Mouse (Mus musculus) kidney, postnatal 25 days (tissue): Measurements from ENCODE around the gene Myo1d.

ENCODE experiments used
- DNase-seq, 2 experiments: peaks; one replicate each; pipeline ENCODE4 v3.0.0; 2021; ENCODE audit warnings: mixed read lengths in 2 of 2

The Myo1d gene

DNA sequence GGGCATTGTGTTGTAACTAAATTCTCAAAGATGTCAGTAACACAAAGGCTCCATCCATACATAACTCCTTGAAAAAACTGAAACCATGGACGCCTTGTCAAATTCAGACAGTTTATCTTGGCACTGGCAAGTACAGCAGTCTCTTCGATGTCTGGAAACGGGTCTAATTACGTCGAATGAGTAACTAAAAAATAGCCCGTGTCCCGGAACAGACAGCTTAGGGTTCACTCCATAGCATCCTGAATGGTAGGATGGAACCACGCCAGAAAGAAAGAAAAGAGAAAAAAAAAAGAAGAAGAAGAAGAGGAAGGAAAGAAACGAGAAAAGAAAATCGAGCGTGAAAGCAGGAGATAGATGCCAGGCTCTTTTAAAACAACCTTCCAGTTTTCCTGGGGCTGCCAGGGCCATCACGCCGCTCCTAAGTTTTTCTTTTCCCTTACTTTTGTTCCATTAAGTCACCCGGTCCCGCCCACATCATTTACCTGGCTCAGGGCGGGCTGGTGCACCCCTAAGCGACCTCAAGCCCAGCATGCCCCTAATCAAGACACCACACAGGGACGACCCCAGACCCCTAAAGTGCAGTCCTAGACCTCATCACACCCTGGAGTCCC, 804 bp downstream of the Myo1d start:
- DNase-seq = peak in 1 of 2 experiments; percentile 53

DNA sequence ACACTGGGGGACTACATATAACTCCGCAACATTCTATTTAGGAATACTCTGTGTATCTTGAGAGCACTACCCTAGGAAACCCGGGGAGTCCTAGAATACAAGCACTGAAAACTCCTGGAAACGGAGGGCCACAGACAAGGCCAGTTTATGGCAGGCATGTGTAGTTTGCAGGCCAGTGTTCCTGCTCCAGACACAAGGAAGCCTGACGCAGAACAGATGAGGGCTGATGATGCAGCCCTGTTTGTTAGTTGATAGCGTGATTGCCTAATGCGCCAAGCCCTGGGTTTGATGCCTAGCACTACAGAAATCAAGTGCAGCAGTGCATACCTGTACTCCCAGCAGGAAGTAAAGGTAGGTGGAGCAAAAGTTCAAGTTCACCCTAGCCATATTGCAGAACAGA, 1.7 kb downstream of the Myo1d start:
- DNase-seq = no peak

DNA sequence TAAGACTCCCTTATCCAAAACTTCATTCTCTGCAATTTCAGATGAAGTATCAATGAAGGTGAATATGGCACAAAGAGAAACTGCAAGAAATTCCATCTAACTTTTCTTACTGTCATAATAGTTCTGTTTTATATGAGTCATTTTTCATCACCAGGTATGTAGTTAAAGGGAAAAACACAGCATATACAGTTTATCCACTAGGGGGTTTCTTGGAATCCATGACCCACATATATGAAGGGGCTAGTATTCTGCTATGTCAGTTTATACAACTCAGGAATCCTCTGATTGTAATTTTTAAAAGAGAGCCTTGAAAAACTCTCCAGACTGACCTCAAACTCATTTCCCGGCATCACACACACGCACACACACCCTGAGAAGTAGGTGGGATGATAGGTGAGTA, 2.1 kb downstream of the Myo1d start:
- DNase-seq = no peak

DNA sequence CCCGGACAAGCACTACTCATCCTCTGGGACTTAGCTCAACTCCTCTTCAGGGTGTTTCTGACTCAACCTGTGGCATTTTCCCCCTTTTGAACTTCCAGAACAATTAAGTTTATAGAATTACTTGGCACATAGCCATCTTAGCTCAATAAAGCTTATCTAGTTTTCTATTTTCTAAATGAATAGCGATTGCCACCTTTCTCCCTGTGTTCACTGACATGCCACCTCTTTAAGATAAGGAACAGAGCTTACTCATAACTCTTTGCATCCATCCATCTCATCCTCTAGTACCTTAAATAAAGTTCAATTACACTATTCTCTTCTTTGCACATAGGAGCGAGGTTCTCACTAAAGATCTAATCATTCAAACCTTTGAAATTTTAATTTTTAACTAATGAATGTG, 4.3 kb downstream of the Myo1d start:
- no peak for DNase-seq

DNA sequence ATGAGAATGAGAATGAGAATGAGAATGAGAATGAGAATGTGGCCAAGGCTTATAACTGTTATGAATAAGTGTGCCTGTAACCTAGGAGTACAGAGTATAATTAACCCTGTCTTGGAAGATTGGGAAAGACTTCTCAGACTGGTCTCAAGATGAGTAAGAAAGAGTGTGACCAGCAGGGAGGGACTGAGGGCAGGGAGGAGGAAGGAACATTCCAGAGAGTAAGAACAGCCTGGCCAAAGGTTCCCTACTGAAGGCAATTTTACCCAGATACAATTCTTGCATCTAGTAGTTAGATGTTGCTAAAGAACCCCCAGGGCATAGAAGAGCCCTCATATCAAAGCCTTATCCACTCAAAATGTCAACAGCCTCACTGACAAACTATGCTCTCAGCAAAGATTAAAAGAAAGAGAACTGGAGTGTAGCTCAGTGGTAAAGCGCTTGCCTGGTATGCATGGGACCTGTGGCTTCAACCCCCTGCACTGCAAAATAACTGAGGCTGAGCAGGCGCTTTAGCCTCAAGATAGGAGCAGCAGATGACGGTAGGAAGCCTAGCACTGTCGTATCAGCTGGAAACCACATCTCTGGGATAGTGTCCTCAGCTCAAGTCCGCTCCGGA, 7.1 kb downstream of the Myo1d start:
- no peak for DNase-seq

DNA sequence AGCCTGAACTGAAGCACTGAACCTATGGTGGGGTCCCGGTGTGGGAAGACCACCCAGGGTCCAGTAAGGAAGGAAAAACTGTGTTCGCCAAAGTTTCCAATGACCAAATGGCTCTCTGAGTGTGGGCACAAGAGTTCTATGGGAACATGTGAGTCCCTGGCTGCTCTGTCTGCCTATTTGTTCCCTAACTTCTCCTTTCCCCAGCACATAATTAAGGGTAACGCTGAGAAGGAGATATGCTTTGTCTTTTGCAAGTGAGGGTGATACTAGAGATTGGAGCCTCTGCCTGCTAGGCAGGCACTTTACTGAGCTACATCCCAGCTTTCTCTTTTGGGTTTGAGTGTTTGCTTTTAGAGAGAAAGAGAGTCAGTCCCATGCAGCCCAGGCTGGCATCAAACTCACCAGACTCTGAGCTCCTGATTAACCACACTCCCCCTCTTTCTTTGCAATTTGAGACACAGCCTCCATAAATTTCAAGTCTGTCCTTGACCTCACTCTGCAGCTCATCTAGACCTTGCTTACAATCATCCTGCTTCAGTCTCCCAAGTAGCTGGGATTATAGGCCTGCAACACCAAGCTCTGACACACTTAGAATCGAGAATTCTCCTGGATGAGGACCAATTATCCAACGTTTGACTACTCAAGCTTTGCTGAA, 8.1 kb downstream of the Myo1d start:
- no peak for DNase-seq

DNA sequence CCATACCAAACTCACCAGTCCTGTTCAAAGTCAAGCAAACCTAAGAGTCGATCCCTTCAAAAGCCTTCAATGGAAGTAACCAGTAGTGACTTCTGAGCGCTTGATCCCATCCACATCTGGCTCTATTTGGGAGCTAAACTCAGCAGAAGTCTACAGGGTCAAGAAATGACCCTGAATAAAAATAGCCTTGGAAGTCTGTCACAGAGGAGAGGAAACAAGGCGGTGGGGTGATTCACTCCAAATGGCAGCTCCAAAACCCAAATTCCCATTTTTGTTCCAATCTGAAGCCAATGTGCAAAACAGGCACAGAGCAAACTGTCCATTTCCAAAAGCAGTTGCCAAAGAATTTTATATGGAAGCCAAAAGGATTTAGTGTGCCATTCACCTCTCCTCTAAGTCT, 8.6 kb downstream of the Myo1d start:
- no peak for DNase-seq

DNA sequence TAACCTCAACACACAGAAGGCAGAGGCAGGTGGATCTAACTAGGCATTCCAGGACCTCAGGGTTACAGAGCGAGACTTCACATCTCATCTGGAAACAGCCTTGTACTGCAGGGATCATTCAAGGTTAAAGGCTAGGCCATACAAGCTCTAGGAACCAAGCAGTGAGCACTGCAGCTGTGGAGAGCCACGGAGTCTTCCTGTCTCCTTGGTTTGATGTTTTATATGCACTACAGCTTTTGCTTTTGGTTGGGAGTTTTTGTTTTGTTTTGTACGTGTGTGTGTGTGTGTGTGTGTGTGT, 12.6 kb downstream of the Myo1d start:
- no peak for DNase-seq

DNA sequence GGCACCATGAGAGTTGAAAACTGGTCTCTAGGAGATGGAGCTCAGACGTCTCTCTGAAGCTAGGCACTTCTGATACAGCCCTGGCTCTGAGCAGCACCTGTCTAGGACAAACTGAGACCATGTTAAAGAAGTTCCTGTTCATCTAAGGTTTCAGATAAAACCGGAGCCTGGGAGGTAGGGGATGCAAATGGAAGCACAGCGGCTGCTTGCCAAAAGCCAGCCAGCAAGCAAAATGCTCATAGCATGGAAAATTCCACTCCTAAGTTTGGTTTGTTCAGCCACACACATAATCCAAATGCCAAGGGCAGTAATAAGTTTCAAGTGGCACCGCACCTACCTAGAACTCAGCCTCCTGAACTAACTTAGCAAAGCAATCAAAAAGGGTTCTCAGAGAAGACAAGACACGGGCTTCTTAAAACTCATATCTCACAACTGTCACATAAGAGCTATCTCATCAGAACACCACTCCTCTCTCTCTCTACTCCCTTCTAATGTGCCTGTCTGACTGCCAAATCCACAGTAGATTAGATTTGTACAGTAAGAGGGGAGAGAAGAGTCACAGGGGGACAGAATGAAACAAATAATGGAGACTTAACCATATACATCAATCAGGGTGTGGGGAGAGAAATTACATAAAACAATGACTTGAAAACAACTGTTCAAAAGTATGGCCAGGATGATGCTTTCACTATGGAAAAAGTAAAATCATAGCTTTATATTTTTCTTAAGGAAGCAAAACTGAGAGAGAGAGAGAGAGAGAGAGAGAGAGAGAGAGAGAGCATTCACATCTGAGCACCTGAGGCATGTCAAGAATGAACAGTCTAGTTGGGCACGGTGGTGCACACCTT, 13.1 kb downstream of the Myo1d start:
- peak; percentile 64 to 70 for DNase-seq

DNA sequence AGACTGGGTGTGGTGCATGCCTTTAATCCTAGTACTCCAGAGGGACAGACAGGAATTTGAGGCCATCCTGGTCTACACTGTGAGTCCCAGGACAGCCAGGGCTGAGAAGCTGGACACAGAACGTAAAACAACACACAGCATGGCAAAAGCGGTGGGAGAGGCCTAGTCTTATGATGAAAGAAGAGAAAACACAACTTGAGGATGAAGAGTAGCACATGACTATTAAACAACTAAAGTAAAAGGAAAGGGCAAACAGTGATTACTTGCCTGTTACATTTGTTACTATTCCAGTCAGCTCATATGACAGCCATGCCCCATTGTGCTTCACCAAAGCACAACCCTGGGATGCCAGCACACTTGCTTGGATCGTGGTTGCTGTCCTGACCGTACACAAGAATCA, 13.8 kb downstream of the Myo1d start:
- no peak for DNase-seq

DNA sequence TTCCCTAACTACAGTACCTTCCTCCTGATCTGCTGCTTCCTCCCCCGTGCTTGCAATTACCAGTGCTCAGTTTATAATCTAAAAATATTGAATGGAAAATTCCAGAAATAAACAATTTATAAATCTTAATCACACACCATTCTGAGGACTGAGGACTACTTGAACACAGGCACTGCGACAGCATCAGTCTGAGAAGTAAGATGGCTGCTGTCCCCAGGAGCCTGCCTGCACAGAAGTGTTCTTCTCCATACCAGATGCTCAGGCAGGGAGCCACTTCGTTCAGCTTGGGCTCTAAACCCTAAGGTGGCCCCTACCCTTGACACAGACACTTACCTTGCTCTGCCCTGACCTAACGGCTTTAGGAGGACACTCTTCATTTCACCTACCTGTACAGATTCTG, 17.8 kb downstream of the Myo1d start:
- no peak for DNase-seq

DNA sequence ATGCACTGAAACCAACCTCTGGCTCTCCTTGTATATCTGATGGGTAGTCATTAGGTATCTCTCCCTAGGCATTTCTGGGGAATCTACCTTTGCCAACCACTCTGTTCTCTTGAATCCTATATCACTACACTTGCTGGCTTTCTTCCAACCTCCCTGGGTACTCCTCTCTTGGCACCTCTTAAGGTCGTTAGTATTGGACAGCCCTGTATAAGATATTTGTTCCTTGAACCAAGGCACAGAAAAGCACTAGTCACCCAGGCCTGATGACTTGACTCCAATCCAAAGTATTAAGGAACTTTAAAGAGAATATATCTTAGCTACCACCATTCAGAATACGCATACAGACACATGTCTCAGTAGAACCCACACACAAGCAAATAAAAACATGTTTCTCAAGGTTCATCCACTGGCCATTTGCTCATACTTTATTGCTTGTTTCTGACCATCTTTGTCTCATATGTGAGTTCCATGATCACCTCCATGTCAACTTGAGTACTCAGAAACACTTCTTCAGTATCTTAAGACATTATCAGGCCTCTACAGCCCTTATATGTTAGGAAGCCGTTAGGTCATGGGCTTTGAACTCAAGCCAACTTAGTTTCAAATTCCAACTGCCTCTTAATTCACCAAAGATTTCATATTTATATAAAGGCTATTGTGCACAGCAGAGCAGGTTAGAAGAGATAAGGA, 18.4 kb downstream of the Myo1d start:
- no peak for DNase-seq

DNA sequence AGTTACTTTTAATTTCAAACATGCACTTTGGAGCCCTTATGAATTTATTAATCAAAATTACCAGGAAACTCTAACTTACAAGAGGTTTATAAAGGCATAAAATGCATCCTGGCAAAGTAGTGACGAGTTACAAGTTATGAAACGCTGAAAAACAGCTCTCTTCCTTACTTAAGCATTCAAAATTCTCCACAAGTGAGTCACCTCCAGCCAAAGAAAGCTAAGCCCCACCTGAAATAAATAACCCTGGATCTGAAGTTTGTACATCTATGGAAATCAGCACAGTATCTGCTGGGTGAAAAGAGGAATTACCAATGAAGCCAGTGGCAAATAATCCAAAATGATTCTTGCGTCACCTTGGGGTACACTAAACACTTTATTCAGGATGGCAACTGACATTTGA, 20.8 kb downstream of the Myo1d start:
- no peak for DNase-seq

DNA sequence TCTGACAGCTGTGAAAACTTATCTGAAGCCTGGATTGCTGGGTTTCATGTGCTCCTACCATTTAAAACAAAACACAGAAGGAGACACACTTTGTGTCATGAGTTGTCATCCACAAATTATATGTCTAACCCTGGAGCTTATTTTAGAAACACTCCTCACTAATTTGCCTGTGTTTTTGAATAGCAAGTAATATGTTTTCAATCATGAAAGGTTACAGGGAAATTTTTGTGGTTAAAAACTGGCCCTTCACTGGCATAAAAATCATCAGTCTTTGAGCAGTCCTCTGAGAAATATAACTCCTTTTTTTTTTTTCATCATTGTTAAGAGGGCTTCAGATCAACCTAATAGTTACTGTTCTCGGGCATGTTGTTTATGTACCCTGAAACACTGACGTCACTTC, 25.6 kb downstream of the Myo1d start:
- no peak for DNase-seq

DNA sequence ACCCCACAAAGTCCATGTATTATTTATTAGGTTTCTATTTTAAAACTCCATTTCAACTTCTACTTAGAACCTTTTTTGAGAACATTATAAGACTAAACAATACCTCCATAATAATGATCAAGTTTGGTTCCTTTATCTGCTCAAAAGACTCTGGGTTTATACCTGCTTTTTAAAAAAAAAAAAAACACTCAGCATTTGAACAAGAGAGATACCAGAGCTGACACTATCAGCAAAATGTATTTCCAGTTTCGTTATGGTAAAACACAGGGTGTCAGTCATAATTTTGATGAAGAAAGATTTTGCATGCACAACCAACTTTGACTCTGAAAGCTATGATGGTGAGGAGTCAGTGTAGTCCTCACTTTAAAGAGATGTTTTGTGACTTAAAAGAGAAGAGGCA, 28.7 kb downstream of the Myo1d start:
- no peak for DNase-seq

DNA sequence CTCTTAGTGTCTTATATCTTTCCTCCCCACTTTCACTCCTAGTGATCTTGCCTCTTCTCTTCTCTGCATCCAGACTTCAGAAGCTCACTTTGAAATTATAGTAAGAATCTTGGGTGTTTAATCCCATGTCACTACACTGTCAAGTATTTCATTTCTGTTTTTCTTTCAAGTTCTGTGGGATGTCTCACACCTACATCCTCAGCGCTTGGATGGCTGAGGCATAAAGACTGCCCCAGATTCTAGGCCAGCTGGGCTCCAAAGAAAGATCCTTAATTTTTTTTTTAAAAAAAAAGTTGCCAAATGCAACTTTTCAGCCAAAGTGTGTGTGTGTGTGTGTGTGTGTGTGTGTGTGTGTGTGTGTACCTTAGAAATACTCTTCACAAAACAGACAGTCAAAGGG, 30.6 kb downstream of the Myo1d start:
- DNase-seq = no peak

DNA sequence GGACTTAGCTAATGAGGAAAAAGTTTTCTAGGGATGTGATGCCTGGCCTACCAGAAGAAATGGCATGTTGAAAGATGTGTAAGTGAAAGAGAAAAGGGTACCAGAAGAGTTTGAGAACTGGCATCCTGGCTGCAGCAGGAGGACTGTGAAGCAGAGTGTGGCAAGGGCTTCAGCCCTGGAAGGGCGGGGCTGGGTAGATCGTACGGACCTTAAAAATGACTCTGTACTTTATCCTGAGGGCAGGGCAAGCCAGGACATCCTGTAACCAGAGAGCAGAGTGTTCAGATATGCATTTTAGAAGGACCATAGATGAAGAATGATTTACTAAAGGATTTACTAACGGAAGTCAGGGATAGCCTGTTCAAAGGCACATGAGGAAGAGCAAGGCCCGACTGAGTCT, 34.4 kb downstream of the Myo1d start:
- DNase-seq = no peak

DNA sequence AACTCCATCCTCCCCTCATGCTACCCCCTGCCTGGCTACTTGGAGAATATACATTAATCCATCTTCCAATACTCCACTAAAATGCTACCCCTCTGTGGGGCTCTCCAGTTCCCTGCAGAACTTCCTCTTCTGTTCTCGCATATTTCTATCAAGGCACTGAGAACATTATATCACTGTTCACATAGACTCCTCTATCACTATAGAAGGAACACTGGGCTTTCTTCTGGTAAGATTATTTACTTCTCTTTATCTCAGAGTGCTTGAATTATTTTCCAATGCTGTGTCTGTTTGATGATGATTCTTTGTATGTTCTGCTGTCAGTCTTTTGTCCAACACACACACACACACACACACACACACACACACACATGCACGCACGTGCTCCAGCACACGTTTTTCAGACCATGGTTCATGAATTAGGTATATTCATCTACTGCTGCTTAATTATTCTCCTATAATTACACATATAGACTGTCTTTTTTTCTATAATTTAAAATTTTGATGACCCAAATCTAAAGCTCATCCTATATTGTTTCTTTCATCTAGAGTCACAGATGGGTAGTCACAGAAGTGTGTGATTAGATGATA, 35.9 kb downstream of the Myo1d start:
- no peak for DNase-seq

DNA sequence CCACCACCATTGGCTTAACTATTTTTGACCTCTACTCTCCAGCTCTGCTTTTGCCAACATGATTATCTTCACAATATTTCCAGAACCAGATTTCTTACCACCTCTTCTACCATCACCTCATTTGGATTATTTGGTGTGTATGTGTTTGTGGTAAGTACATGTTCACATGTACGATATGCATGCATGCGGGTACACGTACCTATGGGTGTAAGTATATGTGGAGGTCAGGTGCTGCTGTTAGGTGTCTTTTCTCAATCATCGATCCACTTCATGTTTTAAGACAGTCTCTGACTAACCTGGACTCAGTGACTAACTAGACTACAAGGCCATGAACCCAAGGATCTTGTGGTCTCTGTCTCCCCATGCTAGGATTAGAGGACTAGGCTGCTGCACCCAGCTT, 37.4 kb downstream of the Myo1d start:
- no peak for DNase-seq

DNA sequence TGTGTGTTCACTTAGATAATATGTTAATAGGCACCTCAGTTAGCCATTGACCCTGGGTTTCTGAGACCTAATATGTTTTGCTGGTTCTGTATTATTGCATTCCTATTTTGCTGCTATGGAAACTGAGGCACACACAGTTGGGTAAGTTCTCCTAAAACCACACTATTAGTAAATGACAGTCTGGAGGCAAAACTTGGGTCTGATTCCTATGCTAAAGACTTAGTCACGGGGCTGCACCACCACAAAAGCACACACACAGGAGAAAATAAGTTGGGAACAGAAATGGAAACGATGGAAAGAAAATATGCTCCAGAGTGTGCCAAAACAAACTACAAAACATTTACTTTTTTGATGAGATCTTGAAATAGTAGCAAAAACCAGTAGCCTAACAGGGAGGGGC, 45.1 kb downstream of the Myo1d start:
- no peak for DNase-seq

DNA sequence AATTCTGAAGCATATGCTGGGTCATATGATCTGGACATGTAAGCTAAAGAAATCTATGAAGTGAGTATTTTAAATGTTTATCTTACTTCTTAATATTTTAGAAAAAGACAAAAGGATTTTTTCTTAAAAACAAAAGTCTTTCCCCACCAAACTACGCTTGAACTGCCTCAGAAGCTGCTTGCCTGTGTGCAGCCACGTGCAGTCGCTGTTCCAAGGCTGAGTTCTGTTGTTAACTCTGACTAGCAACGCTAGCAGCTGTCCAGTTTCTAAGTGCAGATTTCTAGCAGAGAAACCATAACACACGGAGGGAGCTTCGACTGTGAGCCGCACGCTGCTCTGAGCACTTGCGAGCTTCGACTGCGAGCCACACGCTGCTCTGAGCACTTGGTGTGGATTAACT, 55.1 kb downstream of the Myo1d start:
- no peak for DNase-seq

DNA sequence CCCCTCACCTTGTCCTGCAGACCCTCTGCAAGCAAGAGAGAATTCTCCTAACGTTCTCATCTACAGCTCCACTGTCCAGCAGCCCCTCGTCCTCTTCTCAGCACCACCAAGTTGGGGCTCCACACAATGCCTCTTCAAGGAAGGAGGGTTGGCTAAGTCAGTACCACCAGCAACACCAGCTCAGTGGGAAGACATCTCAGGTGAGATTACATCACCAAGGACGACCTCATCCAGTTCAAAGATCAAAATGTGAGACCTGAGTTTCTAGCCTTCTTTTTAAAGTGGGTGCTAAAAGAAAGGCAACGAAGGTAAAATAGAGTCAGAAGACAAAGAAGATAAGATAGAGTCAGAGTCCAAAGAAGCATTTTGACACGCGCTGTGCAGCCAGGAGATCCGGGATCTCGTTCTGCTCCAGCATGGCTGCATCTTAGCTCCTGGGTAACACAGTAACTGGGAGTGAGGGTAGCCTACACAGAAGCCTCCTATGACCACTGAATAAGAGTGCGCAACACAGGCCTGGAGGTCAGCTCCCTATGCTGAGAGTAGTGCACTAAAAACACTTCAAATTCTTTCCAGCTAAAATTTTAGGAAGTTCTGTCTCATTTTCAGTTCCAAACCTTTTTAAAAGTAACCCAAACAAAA, 56.3 kb downstream of the Myo1d start:
- no peak for DNase-seq

DNA sequence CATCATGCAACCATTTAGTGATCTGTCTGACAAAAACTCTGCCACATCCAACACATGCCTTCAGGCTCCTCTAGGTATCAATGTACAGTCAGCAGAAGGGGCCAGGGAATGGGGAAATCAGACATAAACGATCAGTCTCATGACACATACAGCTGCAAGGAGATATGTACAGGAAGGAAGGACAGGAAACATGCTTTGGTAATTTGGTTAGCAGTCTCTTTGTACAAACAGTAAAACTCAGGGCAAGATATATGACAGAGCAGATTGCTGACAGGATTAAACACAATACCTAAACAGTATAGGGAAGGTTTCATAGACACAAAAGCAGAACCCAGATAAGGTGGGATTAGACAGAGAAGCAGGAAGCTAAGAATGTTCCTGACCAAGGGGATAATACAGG, 60.8 kb downstream of the Myo1d start:
- DNase-seq = no peak
